Mouse (Mus musculus) kidney, adult 2 months (tissue): ENCODE data around the gene Gm5773.
"Not testable (repeated sequence)": the region's sequence is repeated elsewhere in the genome, so short reads cannot be mapped to it uniquely, and the experiment has no call there.

Experiments
- CTCF ChIP-seq: fragments of 200-500 bp; conservative IDR thresholded peaks from 2 replicates; pipeline ENCODE4 v1.5.1; 2011; ENCODE audit warnings: low read depth, mild to moderate bottlenecking, control low read depth, low read length, moderate library complexity, mixed read lengths; ENCODE audit not compliant: insufficient read depth, insufficient read length
- POLR2A ChIP-seq: fragments of 200-500 bp; IDR thresholded peaks from one replicate; pipeline ENCODE4 v1.6.1; 2011; ENCODE audit warnings: low read depth, low read length, control low read depth

DNA sequence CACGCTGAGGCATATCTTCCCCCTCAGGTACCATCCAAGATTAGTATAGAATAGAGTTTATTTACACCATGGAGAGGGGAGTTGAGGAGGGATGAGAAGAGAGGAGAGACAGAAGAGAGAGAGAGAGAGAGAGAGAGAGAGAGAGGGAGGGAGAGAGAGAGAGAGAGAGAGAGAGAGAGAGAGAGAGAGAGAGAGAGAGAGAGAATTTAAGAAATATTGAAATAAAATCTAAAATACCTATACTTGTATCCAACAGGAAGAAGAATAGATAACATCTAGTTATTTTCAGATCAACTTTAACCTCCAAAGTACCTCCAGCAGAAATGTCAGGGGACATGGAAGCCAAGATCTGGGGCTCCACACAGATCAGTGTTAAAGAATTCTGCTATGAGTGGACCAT lies at the start of gene Gm5773:
- not testable (repeated sequence) for TF ChIP-seq POLR2A, CTCF
